In the genomic region with DNA sequence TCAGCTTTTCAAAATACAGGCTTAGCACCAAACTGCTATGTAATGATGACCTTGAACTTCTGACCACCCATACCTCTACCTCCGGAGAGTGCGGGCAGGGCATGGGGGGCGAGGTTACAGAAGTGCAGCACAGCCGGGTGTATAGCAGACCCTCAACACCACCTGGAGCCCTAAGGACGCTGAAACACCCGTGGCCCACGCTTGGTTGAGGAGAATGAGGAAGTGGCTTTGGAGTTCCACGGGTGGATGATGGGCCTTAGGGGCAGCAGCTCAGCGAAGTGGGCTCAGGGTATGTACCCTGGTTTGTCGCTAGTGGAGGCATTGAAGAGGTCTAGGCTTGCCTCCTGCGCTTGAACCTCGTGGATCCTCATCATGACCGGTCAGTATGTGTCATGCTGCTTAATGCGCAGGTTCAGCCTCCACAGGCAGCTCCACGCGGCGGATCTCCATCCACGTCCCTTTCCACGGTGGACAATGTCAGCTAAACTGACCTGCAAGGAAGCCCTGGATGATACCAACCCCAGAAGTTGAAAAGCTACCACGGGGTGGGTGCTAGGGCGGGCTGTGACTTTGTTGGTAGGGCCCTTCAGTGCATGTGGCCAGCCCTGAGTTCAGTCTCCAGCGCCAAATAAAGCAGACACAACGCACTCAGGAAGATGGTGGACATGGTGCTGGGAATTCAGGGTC, we compare ENCODE assay signal across 8 mouse cellular contexts. TPM values are rescaled to one million over a fixed set of nuclear protein-coding genes. Genes with fewer than 3 reads are reported as not detected.
DNase-seq lines count a peak whose midpoint lies in the region; ATAC-seq and TF ChIP-seq lines count a peak whose summit lies in the region.

No protein-coding gene starts in this region.

- no peak for DNase-seq in midbrain, embryonic 10.5 days (ENCODE audit: low spot score)
- no peak for DNase-seq in midbrain, embryonic 11.5 days (ENCODE audit: low spot score, missing footprints)
- no peak for DNase-seq in stomach, postnatal 0 days (ENCODE audit: low spot score)
- DNase-seq in ovary, postnatal 10 days (ENCODE audit: low spot score) = no peak
- DNase-seq in cerebellum, postnatal 4 days (ENCODE audit: low spot score in 2 of 2) = no peak

- WGBS in forebrain, embryonic 12.5 days = 89% methylated on average over 23 of the region's 23 CpGs
- WGBS in forebrain, embryonic 15.5 days = 87% methylated on average over 23 of the region's 23 CpGs
- WGBS in midbrain, embryonic 10.5 days = 84% methylated on average over 23 of the region's 23 CpGs
- WGBS in midbrain, embryonic 11.5 days = 89% methylated on average over 23 of the region's 23 CpGs
- WGBS in liver, embryonic 12.5 days (ENCODE audit: insufficient replicate concordance) = 60% methylated on average over 23 of the region's 23 CpGs
- 79% methylated on average over 23 of the region's 23 CpGs for WGBS in stomach, postnatal 0 days

- no peak for TF ChIP-seq CTCF in stomach, postnatal 0 days (IDR thresholded peaks at IDR 0.05; ENCODE audit: low read depth)

- no peaks in the 10 kb centered on the region for H3K36me3 ChIP-seq in forebrain, embryonic 12.5 days (replicated peaks)
- H3K36me3 ChIP-seq in forebrain, embryonic 15.5 days = no peaks in the 10 kb centered on the region
- H3K36me3 ChIP-seq in midbrain, embryonic 10.5 days = no peaks in the 10 kb centered on the region
- no peaks in the 10 kb centered on the region for H3K36me3 ChIP-seq in midbrain, embryonic 11.5 days (ENCODE audit: control insufficient read depth, insufficient read depth, low read length)
- H3K36me3 ChIP-seq in liver, embryonic 12.5 days = no peaks in the 10 kb centered on the region
- H3K36me3 ChIP-seq in stomach, postnatal 0 days (ENCODE audit: control insufficient read depth, insufficient read depth, low read length) = no peaks in the 10 kb centered on the region

- TF ChIP-seq EP300 in stomach, postnatal 0 days (optimal IDR thresholded peaks at IDR 0.05) = no peak

- H3K27me3 ChIP-seq in forebrain, embryonic 12.5 days = peaks cover 49% of the 10 kb centered on the region
- no peaks in the 10 kb centered on the region for H3K27me3 ChIP-seq in forebrain, embryonic 15.5 days
- peaks cover 75% of the 10 kb centered on the region for H3K27me3 ChIP-seq in midbrain, embryonic 10.5 days (ENCODE audit: low read depth, poor library complexity, severe bottlenecking)
- H3K27me3 ChIP-seq in midbrain, embryonic 11.5 days (ENCODE audit: control insufficient read depth, insufficient read depth, low read length) = peaks cover 16% of the 10 kb centered on the region
- H3K27me3 ChIP-seq in liver, embryonic 12.5 days (replicated peaks) = peaks cover 68% of the 10 kb centered on the region
- H3K27me3 ChIP-seq in stomach, postnatal 0 days (ENCODE audit: control insufficient read depth, insufficient read depth, low read length) = no peaks in the 10 kb centered on the region

- H3K4me2 ChIP-seq in forebrain, embryonic 12.5 days = peak overlapping the region; percentile 97
- H3K4me2 ChIP-seq in forebrain, embryonic 15.5 days (replicated peaks) = no peak overlapping the region
- no peak overlapping the region for H3K4me2 ChIP-seq in midbrain, embryonic 11.5 days
- peak overlapping the region; percentile 79 for H3K4me2 ChIP-seq in liver, embryonic 12.5 days
- peak overlapping the region; percentile 97 for H3K4me2 ChIP-seq in stomach, postnatal 0 days (replicated peaks; ENCODE audit: low read depth)

- no peak for ATAC-seq in forebrain, embryonic 12.5 days (ENCODE audit: low FRiP score)
- no peak for ATAC-seq in forebrain, embryonic 15.5 days (replicated peaks)
- no peak for ATAC-seq in midbrain, embryonic 11.5 days (ENCODE audit: low FRiP score)
- no peak for ATAC-seq in liver, embryonic 12.5 days
- ATAC-seq in stomach, postnatal 0 days (ENCODE audit: low FRiP score, low TSS enrichment) = no peak

- H3K4me3 ChIP-seq in forebrain, embryonic 12.5 days (replicated peaks) = no peak overlapping the region
- no peak overlapping the region; the same call in 1 of the 2 replicates for H3K4me3 ChIP-seq in forebrain, embryonic 15.5 days
- peak overlapping the region; percentile 85 for H3K4me3 ChIP-seq in midbrain, embryonic 10.5 days
- no peak overlapping the region for H3K4me3 ChIP-seq in midbrain, embryonic 11.5 days (ENCODE audit: low read depth, low read length)
- no peak overlapping the region for H3K4me3 ChIP-seq in liver, embryonic 12.5 days
- no peak overlapping the region for H3K4me3 ChIP-seq in stomach, postnatal 0 days (ENCODE audit: low read depth, low read length)

- no peak overlapping the region for H3K27ac ChIP-seq in forebrain, embryonic 12.5 days
- no peak overlapping the region for H3K27ac ChIP-seq in forebrain, embryonic 15.5 days (replicated peaks)
- no peak overlapping the region for H3K27ac ChIP-seq in midbrain, embryonic 10.5 days (replicated peaks)
- no peak overlapping the region for H3K27ac ChIP-seq in midbrain, embryonic 11.5 days (ENCODE audit: low read depth, low read length)
- no peak overlapping the region for H3K27ac ChIP-seq in liver, embryonic 12.5 days
- peak overlapping the region; percentile 67 for H3K27ac ChIP-seq in stomach, postnatal 0 days (replicated peaks)

- H3K9me3 ChIP-seq in forebrain, embryonic 12.5 days = no peaks in the 10 kb centered on the region
- H3K9me3 ChIP-seq in forebrain, embryonic 15.5 days = no peaks in the 10 kb centered on the region
- H3K9me3 ChIP-seq in midbrain, embryonic 10.5 days (replicated peaks) = peaks cover 3% of the 10 kb centered on the region; the same call in 1 of the 2 replicates
- no peaks in the 10 kb centered on the region for H3K9me3 ChIP-seq in midbrain, embryonic 11.5 days (ENCODE audit: control insufficient read depth, low read length)
- no peaks in the 10 kb centered on the region for H3K9me3 ChIP-seq in liver, embryonic 12.5 days (replicated peaks)
- H3K9me3 ChIP-seq in stomach, postnatal 0 days (ENCODE audit: control insufficient read depth, low read length) = no peaks in the 10 kb centered on the region

- H3K4me1 ChIP-seq in forebrain, embryonic 12.5 days = peaks cover 16% of the 10 kb centered on the region
- H3K4me1 ChIP-seq in forebrain, embryonic 15.5 days = peaks cover 14% of the 10 kb centered on the region
- peaks cover 31% of the 10 kb centered on the region for H3K4me1 ChIP-seq in midbrain, embryonic 10.5 days
- H3K4me1 ChIP-seq in midbrain, embryonic 11.5 days (ENCODE audit: control insufficient read depth, insufficient read depth, low read length) = peaks cover 4% of the 10 kb centered on the region; the same call in 1 of the 2 replicates
- peaks cover 39% of the 10 kb centered on the region for H3K4me1 ChIP-seq in liver, embryonic 12.5 days
- H3K4me1 ChIP-seq in stomach, postnatal 0 days (replicated peaks; ENCODE audit: control insufficient read depth, insufficient read depth) = peaks cover 14% of the 10 kb centered on the region

- H3K9ac ChIP-seq in forebrain, embryonic 12.5 days = no peak overlapping the region
- no peak overlapping the region for H3K9ac ChIP-seq in forebrain, embryonic 15.5 days (replicated peaks)
- no peak overlapping the region for H3K9ac ChIP-seq in midbrain, embryonic 11.5 days (ENCODE audit: low read length)
- H3K9ac ChIP-seq in liver, embryonic 12.5 days = no peak overlapping the region
- no peak overlapping the region for H3K9ac ChIP-seq in stomach, postnatal 0 days (ENCODE audit: low read length)

RNA-seq across cellular contexts. Expression of a gene that starts 6.5 kb away (rescaled TPM):
- polyA plus RNA-seq in forebrain, embryonic 12.5 days (2016; fragmentation: Nextera tagmentation; extraction: Ambion mirVana) = not detected in 2 replicates
- not detected in 2 replicates for polyA plus RNA-seq in forebrain, embryonic 15.5 days (2015; fragmentation: Nextera tagmentation; extraction: Ambion mirVana)
- not detected in 2 replicates for polyA plus RNA-seq in midbrain, embryonic 10.5 days (2016; fragmentation: Nextera tagmentation; extraction: Ambion mirVana)
- not detected in 2 replicates for polyA plus RNA-seq in midbrain, embryonic 11.5 days (2014; fragmentation: Nextera tagmentation; extraction: Ambion mirVana)
- not detected in 2 replicates for polyA plus RNA-seq in liver, embryonic 12.5 days (2016; fragmentation: Nextera tagmentation; extraction: Ambion mirVana)
- polyA plus RNA-seq in stomach, postnatal 0 days (2015; fragmentation: Nextera tagmentation; extraction: Ambion mirVana) = not detected in 2 replicates

RNA-seq across cellular contexts. Expression of a gene that starts 6.8 kb away (rescaled TPM):
- 34.9 and 37.4 TPM in 2 replicates for polyA plus RNA-seq in forebrain, embryonic 12.5 days (2016; fragmentation: Nextera tagmentation; extraction: Ambion mirVana)
- 32.8 and 34.6 TPM in 2 replicates for polyA plus RNA-seq in forebrain, embryonic 15.5 days (2015; fragmentation: Nextera tagmentation; extraction: Ambion mirVana)
- 28.9 and 31.9 TPM in 2 replicates for polyA plus RNA-seq in midbrain, embryonic 10.5 days (2016; fragmentation: Nextera tagmentation; extraction: Ambion mirVana)
- 9.8 and 10.9 TPM in 2 replicates for polyA plus RNA-seq in midbrain, embryonic 11.5 days (2014; fragmentation: Nextera tagmentation; extraction: Ambion mirVana)
- 16.6 and 17.0 TPM in 2 replicates for polyA plus RNA-seq in liver, embryonic 12.5 days (2016; fragmentation: Nextera tagmentation; extraction: Ambion mirVana)
- 9.2 and 11.8 TPM in 2 replicates for polyA plus RNA-seq in stomach, postnatal 0 days (2015; fragmentation: Nextera tagmentation; extraction: Ambion mirVana)

RNA-seq across cellular contexts. Expression of a gene that starts 25.1 kb away (rescaled TPM):
- not detected in 2 replicates for polyA plus RNA-seq in forebrain, embryonic 12.5 days (2016; fragmentation: Nextera tagmentation; extraction: Ambion mirVana)
- polyA plus RNA-seq in forebrain, embryonic 15.5 days (2015; fragmentation: Nextera tagmentation; extraction: Ambion mirVana) = not detected in 2 replicates
- not detected in 2 replicates for polyA plus RNA-seq in midbrain, embryonic 10.5 days (2016; fragmentation: Nextera tagmentation; extraction: Ambion mirVana)
- not detected in 2 replicates for polyA plus RNA-seq in midbrain, embryonic 11.5 days (2014; fragmentation: Nextera tagmentation; extraction: Ambion mirVana)
- not detected in 2 replicates for polyA plus RNA-seq in liver, embryonic 12.5 days (2016; fragmentation: Nextera tagmentation; extraction: Ambion mirVana)
- not detected in 2 replicates for polyA plus RNA-seq in stomach, postnatal 0 days (2015; fragmentation: Nextera tagmentation; extraction: Ambion mirVana)

RNA-seq across cellular contexts. Expression of a gene that starts 36.4 kb away (rescaled TPM):
- polyA plus RNA-seq in forebrain, embryonic 12.5 days (2016; fragmentation: Nextera tagmentation; extraction: Ambion mirVana) = not detected in 2 replicates
- not detected in 2 replicates for polyA plus RNA-seq in forebrain, embryonic 15.5 days (2015; fragmentation: Nextera tagmentation; extraction: Ambion mirVana)
- not detected in 2 replicates for polyA plus RNA-seq in midbrain, embryonic 10.5 days (2016; fragmentation: Nextera tagmentation; extraction: Ambion mirVana)
- not detected in 2 replicates for polyA plus RNA-seq in midbrain, embryonic 11.5 days (2014; fragmentation: Nextera tagmentation; extraction: Ambion mirVana)
- 2.3 and 3.6 TPM in 2 replicates for polyA plus RNA-seq in liver, embryonic 12.5 days (2016; fragmentation: Nextera tagmentation; extraction: Ambion mirVana)
- 1,789 and 1,944 TPM in 2 replicates for polyA plus RNA-seq in stomach, postnatal 0 days (2015; fragmentation: Nextera tagmentation; extraction: Ambion mirVana)

RNA-seq across cellular contexts. Expression of a gene that starts 51.3 kb away (rescaled TPM):
- polyA plus RNA-seq in forebrain, embryonic 12.5 days (2016; fragmentation: Nextera tagmentation; extraction: Ambion mirVana) = 1.3 and 1.5 TPM in 2 replicates
- polyA plus RNA-seq in forebrain, embryonic 15.5 days (2015; fragmentation: Nextera tagmentation; extraction: Ambion mirVana) = 5.3 and 6.2 TPM in 2 replicates
- 1.2 and 1.5 TPM in 2 replicates for polyA plus RNA-seq in midbrain, embryonic 10.5 days (2016; fragmentation: Nextera tagmentation; extraction: Ambion mirVana)
- 1.4 and 2.0 TPM in 2 replicates for polyA plus RNA-seq in midbrain, embryonic 11.5 days (2014; fragmentation: Nextera tagmentation; extraction: Ambion mirVana)
- 0.16 and 0.32 TPM in 2 replicates for polyA plus RNA-seq in liver, embryonic 12.5 days (2016; fragmentation: Nextera tagmentation; extraction: Ambion mirVana)
- polyA plus RNA-seq in stomach, postnatal 0 days (2015; fragmentation: Nextera tagmentation; extraction: Ambion mirVana) = 0.98 and 1.2 TPM in 2 replicates

Comparison
In these comparisons a context has a peak if more than half of its experiments do, and no peak if none do; other contexts are left out.
1. H3K4me2 ChIP-seq: peak in forebrain, embryonic 12.5 days (single experiment), liver, embryonic 12.5 days (single experiment) and stomach, postnatal 0 days (single experiment); none in forebrain, embryonic 15.5 days (single experiment) and midbrain, embryonic 11.5 days (single experiment).